Mouse (Mus musculus): Measurements from ENCODE around the gene Pilrb1.
"Not testable (repeated sequence)": the region's sequence is repeated elsewhere in the genome, so short reads cannot be mapped to it uniquely, and the experiment has no call there.

- not testable (repeated sequence) for TF ChIP-seq POLR2A (IDR thresholded peaks at IDR 0.05; ENCODE audit: borderline replicate concordance, control insufficient read depth, low read depth, low read length); CTCF (IDR thresholded peaks at IDR 0.05; ENCODE audit: control insufficient read depth, insufficient read depth, low read length)
These were observed 7.6 kb downstream of the Pilrb1 start for GRCm38 (mm10) chr5:137850313-137850712.
